Mouse (Mus musculus) neural tube, embryonic 11.5 days (tissue): Measurements from ENCODE around the gene Morc1. TPM values are rescaled to one million over a fixed set of nuclear protein-coding genes. Genes with fewer than 3 reads are reported as not detected.

ENCODE experiments used
- ATAC-seq: fragments of 200-750 bp; cut with Nextera tagmentation; 2 replicates; pipeline ENCODE4 v1.8.0; 2017; ENCODE audit warnings: moderate number of reproducible peaks, mild to moderate bottlenecking, moderate TSS enrichment, moderate library complexity; ENCODE audit not compliant: insufficient read depth, low FRiP score, low TSS enrichment
- DNase-seq: peaks from one replicate; pipeline ENCODE4 v3.0.0-alpha.2; 2015; ENCODE audit warnings: low spot score
- H3K27ac ChIP-seq: fragments of 300-500 bp; sonication (generic); 2 replicates; pipeline ENCODE4 v1.5.1; 2014; ENCODE audit warnings: low read depth, mild to moderate bottlenecking, low read length
- H3K27me3 ChIP-seq: fragments of 300-500 bp; sonication (generic); 2 replicates; pipeline ENCODE4 v1.6.1; 2014; ENCODE audit warnings: mild to moderate bottlenecking, low read length, mixed read lengths; ENCODE audit not compliant: control insufficient read depth, insufficient read depth
- H3K36me3 ChIP-seq: fragments of 300-500 bp; sonication (generic); 2 replicates; pipeline ENCODE4 v1.6.1; 2014; ENCODE audit warnings: mild to moderate bottlenecking, low read length, moderate library complexity, mixed read lengths; ENCODE audit not compliant: control insufficient read depth, insufficient read depth
- H3K4me1 ChIP-seq: fragments of 300-500 bp; sonication (generic); 2 replicates; pipeline ENCODE4 v1.6.1; 2014; ENCODE audit warnings: low read length, mixed read lengths; ENCODE audit not compliant: control insufficient read depth, insufficient read depth
- H3K4me2 ChIP-seq: fragments of 300-500 bp; sonication (generic); 2 replicates; pipeline ENCODE4 v1.6.1; 2014; ENCODE audit warnings: low read depth, mild to moderate bottlenecking, moderate library complexity
- H3K4me3 ChIP-seq: fragments of 300-500 bp; sonication (generic); 2 replicates; pipeline ENCODE4 v1.5.1; 2014; ENCODE audit warnings: low read depth, low read length
- H3K9ac ChIP-seq: fragments of 300-500 bp; sonication (generic); 2 replicates; pipeline ENCODE4 v1.6.1; 2014; ENCODE audit warnings: mild to moderate bottlenecking, low read length
- H3K9me3 ChIP-seq: fragments of 300-500 bp; sonication (generic); 2 replicates; pipeline ENCODE4 v1.6.1; 2016; ENCODE audit warnings: low read length; ENCODE audit not compliant: control insufficient read depth
- WGBS: fragments of 180-500 bp; shearing (Covaris S2); extraction: QIAGEN DNeasy Blood & Tissue Kit; methylation state at CpG from one replicate; pipeline ENCODE4 v1.1.7; 2014; 5-methylcytosine and 5-hydroxymethylcytosine counted together
- polyA plus RNA-seq: library from polyadenylated mRNA; unstranded; fragments of >200 nt; fragmentation: Nextera tagmentation; extraction: Ambion mirVana; gene quantifications from 2 replicates; pipeline ENCODE4 v1.2.1, GENCODE M21; 2014

Morc1 gene
- polyA plus RNA-seq, 1 experiment from 2014 or later = not detected

DNA sequence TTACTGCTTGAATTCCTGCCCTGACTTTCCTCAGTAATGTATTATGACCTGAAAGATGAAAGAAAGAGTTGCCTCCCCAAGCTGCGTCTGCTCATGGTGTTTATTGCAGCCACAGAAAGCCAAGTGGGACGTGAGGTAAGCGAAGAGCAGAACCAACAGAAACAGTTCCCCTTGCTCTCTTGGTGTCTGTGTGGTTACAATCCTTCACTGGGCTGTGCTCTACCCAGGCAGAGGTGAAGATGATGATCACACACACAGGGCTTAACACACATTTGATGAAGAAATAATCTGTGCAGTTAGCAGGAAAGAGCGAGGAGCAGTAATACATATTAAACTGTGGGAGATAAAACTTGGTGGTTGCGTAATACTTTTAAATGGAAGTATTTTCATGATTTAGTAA, 246.3 kb downstream of the Morc1 start:
- H3K9me3 ChIP-seq = no peaks in the 10 kb centered on the region
- ATAC-seq = no peak
- no peak overlapping the region for H3K4me3 ChIP-seq
- H3K27ac ChIP-seq = no peak overlapping the region
- no peaks in the 10 kb centered on the region for H3K27me3 ChIP-seq
- H3K9ac ChIP-seq = no peak overlapping the region
- no peaks in the 10 kb centered on the region for H3K36me3 ChIP-seq
- 78% methylated on average over 5 of the region's 5 CpGs for WGBS
- H3K4me1 ChIP-seq = no peaks in the 10 kb centered on the region
- H3K4me2 ChIP-seq = no peak overlapping the region
- DNase-seq = no peak

DNA sequence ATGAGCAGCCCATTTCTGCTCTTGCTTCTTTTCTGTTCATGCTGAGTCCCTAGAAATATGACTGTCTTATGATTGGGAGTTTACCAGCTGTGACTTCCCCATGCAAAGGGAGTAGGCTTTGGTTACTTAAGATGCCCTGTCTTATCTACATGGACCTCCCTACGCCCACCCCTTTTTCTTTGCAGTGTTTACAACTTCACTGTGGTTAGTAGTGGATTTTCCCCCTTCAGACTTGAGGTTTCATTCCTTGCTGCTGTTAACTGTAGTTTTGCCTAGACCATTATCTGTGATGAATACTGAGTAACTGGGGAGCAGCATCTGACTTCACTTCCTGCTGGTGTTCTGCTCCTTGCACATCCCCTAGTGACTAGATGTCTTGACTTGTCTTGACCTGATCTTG, 247.0 kb downstream of the Morc1 start:
- no peak overlapping the region for H3K27ac ChIP-seq
- no peaks in the 10 kb centered on the region for H3K36me3 ChIP-seq
- ATAC-seq (no peak), DNase-seq (no peak)
- H3K4me3 ChIP-seq = no peak overlapping the region
- no peak overlapping the region for H3K4me2 ChIP-seq
- H3K27me3 ChIP-seq = no peaks in the 10 kb centered on the region
- no peaks in the 10 kb centered on the region for H3K4me1 ChIP-seq
- H3K9me3 ChIP-seq = no peaks in the 10 kb centered on the region
- no peak overlapping the region for H3K9ac ChIP-seq
- 88% methylated on average over 1 of the region's 1 CpGs for WGBS

Other genes starting within 250 kb of the Morc1 start
- not detected in 2 replicates for gene Dppa4, start 147.5 kb upstream of the Morc1 start, polyA plus RNA-seq
- not detected in 2 replicates for gene Dppa2, start 127.3 kb upstream of the Morc1 start, polyA plus RNA-seq
- not detected in 2 replicates for gene Gm5485, start 18.8 kb upstream of the Morc1 start, polyA plus RNA-seq